Mouse (Mus musculus) ES-E14 (cell line): Measurements from ENCODE around the gene Exoc3l2. TPM values are rescaled to one million over a fixed set of nuclear protein-coding genes. Genes with fewer than 3 reads are reported as not detected.

Source experiments
- DNase-seq: peaks from one replicate; pipeline ENCODE4 v3.0.0-alpha.2; 2013; ENCODE audit warnings: low read depth, low spot score
- H3K27ac ChIP-seq: 2 replicates; pipeline ENCODE4 v1.5.1; 2012; ENCODE audit warnings: low read depth, mild to moderate bottlenecking, low read length, moderate library complexity, mixed read lengths; ENCODE audit not compliant: poor library complexity, insufficient read depth, severe bottlenecking
- H3K36me3 ChIP-seq: 2 replicates; pipeline ENCODE4 v1.6.1; 2012; ENCODE audit warnings: mild to moderate bottlenecking, low read length, moderate library complexity, mixed read lengths; ENCODE audit not compliant: control insufficient read depth, poor library complexity, insufficient read depth, severe bottlenecking
- H3K4me1 ChIP-seq, 2 experiments: fragments of 150-350 bp in 1 of 2; sonication (generic) in 1 of 2; 2 replicates each; pipeline ENCODE4 v1.6.1; 2012; ENCODE audit warnings: low read length in 2 of 2, mild to moderate bottlenecking in 1 of 2, mixed read lengths in 1 of 2; ENCODE audit not compliant: control insufficient read depth in 2 of 2, insufficient read depth in 2 of 2, poor library complexity in 1 of 2
- H3K4me3 ChIP-seq, 2 experiments: fragments of 150-350 bp in 1 of 2; sonication (generic) in 1 of 2; 2 replicates each; pipeline ENCODE4 v1.5.1; 2012; ENCODE audit warnings: low read length in 2 of 2, low read depth in 1 of 2, mild to moderate bottlenecking in 1 of 2, mixed read lengths in 1 of 2; ENCODE audit not compliant: insufficient read depth in 1 of 2, poor library complexity in 1 of 2, severe bottlenecking in 1 of 2
- H3K9ac ChIP-seq: 2 replicates; pipeline ENCODE4 v1.6.1; 2012; ENCODE audit warnings: low read depth, mild to moderate bottlenecking, low read length, mixed read lengths; ENCODE audit not compliant: poor library complexity, insufficient read depth, severe bottlenecking
- H3K9me3 ChIP-seq: fragments of 150-350 bp; sonication (generic); 2 replicates; pipeline ENCODE4 v1.6.1; 2012; ENCODE audit warnings: low read depth, mild to moderate bottlenecking, low read length; ENCODE audit not compliant: control insufficient read depth, insufficient read depth
- CHD2 ChIP-seq: IDR thresholded peaks from 2 replicates; pipeline ENCODE4 v1.6.1; 2014; ENCODE audit warnings: mild to moderate bottlenecking, low read depth, low read length, inconsistent platforms
- HCFC1 ChIP-seq: IDR thresholded peaks from 2 replicates; pipeline ENCODE4 v1.6.1; 2012; ENCODE audit warnings: low read length, inconsistent platforms, borderline replicate concordance; ENCODE audit not compliant: insufficient read depth
- MAFK ChIP-seq: IDR thresholded peaks from 2 replicates; pipeline ENCODE4 v1.6.1; 2014; ENCODE audit warnings: mild to moderate bottlenecking, low read depth, low read length, inconsistent platforms; ENCODE audit not compliant: insufficient read depth
- ZC3H11A ChIP-seq: IDR thresholded peaks from 2 replicates; pipeline ENCODE4 v1.6.1; 2012; ENCODE audit warnings: low read depth, mild to moderate bottlenecking, inconsistent platforms, low read length, borderline replicate concordance
- ZNF384 ChIP-seq: IDR thresholded peaks from 2 replicates; pipeline ENCODE4 v1.6.1; 2012; ENCODE audit warnings: low read depth, low read length, inconsistent platforms
- in situ Hi-C, 2 experiments: fragments of 600-800 bp; cut with MboI; formaldehyde crosslinking; loops; one replicate each; pipeline ENCODE4 v1.15.1; 2025; ENCODE audit warnings: low sequenced_read_pairs in 2 of 2, inconsistent platforms in 1 of 2; ENCODE audit not compliant: unreplicated experiment in 2 of 2
- total RNA-seq: library from RNA; depleted of rRNA; stranded (reverse); fragments of 300-350 nt; gene quantifications from 2 replicates; pipeline ENCODE4 v1.2.3, GENCODE M21; 2012; rRNA removed

Exoc3l2 gene
- total RNA-seq, 1 experiment: 2.2 TPM

- in situ Hi-C loops: no loop called here
- TF ChIP-seq ZNF384 (no peak), MAFK (no peak), ZC3H11A (no peak), HCFC1 (no peak), CHD2 (no peak)
- H3K4me3 ChIP-seq: no peak overlapping the region
- no peak overlapping the region for H3K27ac ChIP-seq
- no peak overlapping the region for H3K9ac ChIP-seq
- H3K4me1 ChIP-seq: no peaks in the 10 kb centered on the region
- H3K9me3 ChIP-seq: peaks cover 4% of the 10 kb centered on the region
- DNase-seq: no peak
- peaks cover 18% of the 10 kb centered on the region; the same call in 1 of the 2 replicates for H3K36me3 ChIP-seq
Measured at GRCm38 (mm10) chr7:19546007-19546406, 82.9 kb downstream of the Exoc3l2 start.

Other genes with a start within 250 kb of the Exoc3l2 start
- 12.6 and 15.8 TPM in 2 replicates for gene Opa3, start 235.0 kb upstream of the Exoc3l2 start, total RNA-seq
- gene Vasp, start 191.5 kb upstream of the Exoc3l2 start, total RNA-seq: 92.5 and 108 TPM in 2 replicates
- 2.9 and 9.7 TPM in 2 replicates for gene Ppm1n, start 183.3 kb upstream of the Exoc3l2 start, total RNA-seq
- gene Rtn2, start 180.7 kb upstream of the Exoc3l2 start, total RNA-seq: 9.9 and 10.8 TPM in 2 replicates
- 5.8 and 6.3 TPM in 2 replicates for gene Fosb, start 153.3 kb upstream of the Exoc3l2 start, total RNA-seq
- 48.0 and 53.2 TPM in 2 replicates for gene Ercc1, start 118.6 kb upstream of the Exoc3l2 start, total RNA-seq
- gene Cd3eap, start 103.8 kb upstream of the Exoc3l2 start, total RNA-seq: 18.3 and 26.7 TPM in 2 replicates
- gene Ppp1r13l, start 103.6 kb upstream of the Exoc3l2 start, total RNA-seq: 5.3 and 7.4 TPM in 2 replicates
- 38.8 and 62.6 TPM in 2 replicates for gene Ercc2, start 81.3 kb upstream of the Exoc3l2 start, total RNA-seq
- gene Klc3, start 59.2 kb upstream of the Exoc3l2 start, total RNA-seq: 10.1 and 19.5 TPM in 2 replicates
- 0.85 and 1.1 TPM in 2 replicates for gene Ckm, start 58.6 kb upstream of the Exoc3l2 start, total RNA-seq
- gene Mark4, start 4.5 kb upstream of the Exoc3l2 start, total RNA-seq: 9.9 and 10.3 TPM in 2 replicates
- 3.1 and 3.4 TPM in 2 replicates for gene Bloc1s3, start 45.0 kb downstream of the Exoc3l2 start, total RNA-seq
- gene Trappc6a, start 45.1 kb downstream of the Exoc3l2 start, total RNA-seq: 33.2 and 56.7 TPM in 2 replicates
- gene Nkpd1, start 54.5 kb downstream of the Exoc3l2 start, total RNA-seq: 0.54 and 0.79 TPM in 2 replicates
- 25.3 and 37.7 TPM in 2 replicates for gene Ppp1r37, start 99.7 kb downstream of the Exoc3l2 start, total RNA-seq
- 32.2 and 35.3 TPM in 2 replicates for gene Zfp296, start 114.0 kb downstream of the Exoc3l2 start, total RNA-seq
- 42.1 and 54.2 TPM in 2 replicates for gene Gemin7, start 114.3 kb downstream of the Exoc3l2 start, total RNA-seq
- 52.7 and 83.4 TPM in 2 replicates for gene Clasrp, start 141.2 kb downstream of the Exoc3l2 start, total RNA-seq
- 13.9 and 15.1 TPM in 2 replicates for gene Relb, start 166.1 kb downstream of the Exoc3l2 start, total RNA-seq
- gene Clptm1, start 201.7 kb downstream of the Exoc3l2 start, total RNA-seq: 129 and 156 TPM in 2 replicates
- not detected in 2 replicates for gene Apoc2, start 214.6 kb downstream of the Exoc3l2 start, total RNA-seq
- gene Gm44805, start 218.1 kb downstream of the Exoc3l2 start, total RNA-seq: 0.48 TPM in 1 of 2 replicates, not detected in the other
- 0.27 and 0.48 TPM in 2 replicates for gene Apoc4, start 218.1 kb downstream of the Exoc3l2 start, total RNA-seq
- 72.3 and 106 TPM in 2 replicates for gene Apoc1, start 229.3 kb downstream of the Exoc3l2 start, total RNA-seq
- gene Apoe, start 235.9 kb downstream of the Exoc3l2 start, total RNA-seq: 683 and 2,144 TPM in 2 replicates